Mouse (Mus musculus) lung, adult 2 months (tissue): Measurements from ENCODE around the gene Shroom3.

ENCODE experiments used
- CTCF ChIP-seq: fragments of 200-500 bp; IDR thresholded peaks from 2 replicates; pipeline ENCODE4 v1.5.1; 2011; ENCODE audit warnings: mild to moderate bottlenecking, low read length, control low read depth; ENCODE audit not compliant: insufficient read depth
- POLR2A ChIP-seq: fragments of 200-500 bp; IDR thresholded peaks from 2 replicates; pipeline ENCODE4 v1.6.1; 2011; ENCODE audit warnings: low read depth, mild to moderate bottlenecking, control low read depth, low read length, borderline replicate concordance; ENCODE audit errors: extremely low read depth

DNA sequence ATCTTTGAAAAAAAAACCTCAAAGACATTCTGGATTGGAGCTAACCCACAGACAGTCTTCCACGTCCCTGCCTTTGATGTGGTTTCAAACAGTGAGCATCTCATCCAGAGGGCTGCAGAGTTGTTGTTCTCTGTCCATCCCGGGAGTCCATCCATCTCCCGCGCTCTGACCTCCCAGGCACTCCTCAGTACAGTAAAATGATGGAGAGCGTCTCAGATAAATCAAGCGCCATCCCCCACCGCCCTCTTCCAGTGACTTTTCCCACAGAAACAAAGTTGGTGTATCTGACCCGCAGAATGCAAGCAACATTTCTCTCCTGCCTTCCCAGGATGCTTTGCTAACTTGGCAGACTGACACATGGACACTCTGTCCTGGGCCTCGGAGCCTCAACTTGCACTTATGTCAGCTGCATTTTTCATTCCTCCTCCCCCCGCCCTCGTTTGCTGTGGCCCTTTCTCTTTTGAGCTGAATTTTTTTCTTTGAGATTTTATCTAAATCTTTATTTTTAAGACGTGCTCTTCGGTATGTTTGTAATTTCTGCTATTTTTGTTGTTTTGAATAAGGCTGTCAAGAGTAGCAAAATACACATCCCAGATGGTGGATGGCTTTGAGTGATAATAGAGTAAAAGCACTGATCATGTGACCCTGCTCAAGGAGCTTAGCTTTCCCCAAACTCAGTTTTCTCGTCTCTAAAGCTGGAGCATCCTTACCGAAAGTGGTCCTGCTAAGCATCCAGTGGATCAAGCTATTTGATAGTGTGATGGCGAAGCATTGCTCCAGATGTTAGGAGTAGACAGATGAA is 9.2 kb downstream of the Shroom3 start:
- TF ChIP-seq POLR2A (no peak), CTCF (no peak)
